In genomic region chr10:75486086-75486979, GRCm38 (mm10) we compare ENCODE assay signal across 9 mouse cellular contexts. TPM values are rescaled to one million over a fixed set of nuclear protein-coding genes. Genes with fewer than 3 reads are reported as not detected.
DNase-seq lines count a peak whose midpoint lies in the region; ATAC-seq and TF ChIP-seq lines count a peak whose summit lies in the region.
"Had no signal": no experiment of that assay in that cellular context is flagged by ENCODE, and none has a peak within 500 bp of the region (broad histone marks: within the 10 kb centered on the region; RNA-seq: fewer than 3 reads in every experiment).

No protein-coding gene starts in this region.

- no peak overlapping the region for H3K4me3 ChIP-seq in kidney, embryonic 14.5 days (ENCODE audit: low read length)
- H3K4me3 ChIP-seq in liver, adult 2 months (ENCODE audit: insufficient read depth, low read depth, low read length), result no peak overlapping the region
- no peak overlapping the region for H3K4me3 ChIP-seq in neural tube, embryonic 14.5 days (ENCODE audit: low read depth, low read length)
- H3K4me3 ChIP-seq: erythroblast, embryonic 14.5 days had no signal

- H3K4me1 ChIP-seq in kidney, embryonic 14.5 days (ENCODE audit: control insufficient read depth, insufficient read depth, low read length), result no peaks in the 10 kb centered on the region
- 0 out of 2 replicates have a peak, but pooled peaks cover 2% of the 10 kb centered on the region for H3K4me1 ChIP-seq in liver, adult 2 months (ENCODE audit: control insufficient read depth, insufficient read depth, low read length)
- no peaks in the 10 kb centered on the region for H3K4me1 ChIP-seq in neural tube, embryonic 14.5 days (ENCODE audit: control insufficient read depth, insufficient read depth, low read length)

- no peak overlapping the region for H3K9ac ChIP-seq in kidney, embryonic 14.5 days (ENCODE audit: low read depth, low read length)
- no peak overlapping the region for H3K9ac ChIP-seq in liver, adult 2 months (ENCODE audit: low read depth, low read length)
- H3K9ac ChIP-seq in neural tube, embryonic 14.5 days (replicated peaks; ENCODE audit: low read depth, low read length), result no peak overlapping the region

- no peaks in the 10 kb centered on the region for H3K9me3 ChIP-seq in kidney, embryonic 14.5 days (ENCODE audit: control insufficient read depth, low read length)
- H3K9me3 ChIP-seq in neural tube, embryonic 14.5 days (ENCODE audit: control insufficient read depth, low read length), result no peaks in the 10 kb centered on the region

- DNase-seq in B cell, adult 2 months, result peak; percentile 85
- peak; percentile 73 for DNase-seq in adrenal gland, adult 2 months
- DNase-seq in embryo, embryonic 11 days, result peak; percentile 80
- DNase-seq in gastrocnemius, postnatal 4 days (ENCODE audit: low spot score in 2 of 2), result peak; percentile 48 to 73
- DNase-seq in liver, adult 2 months (ENCODE audit: extremely low read depth, low read depth, low spot score), result peak; percentile 58
- peak; percentile 89 for DNase-seq in testis, postnatal 10 days (ENCODE audit: low spot score)

- H3K27ac ChIP-seq in kidney, embryonic 14.5 days (ENCODE audit: low read depth, low read length), result no peak overlapping the region
- no peak overlapping the region for H3K27ac ChIP-seq in liver, adult 2 months (replicated peaks; ENCODE audit: insufficient read depth, low read depth, low read length)
- no peak overlapping the region for H3K27ac ChIP-seq in neural tube, embryonic 14.5 days (ENCODE audit: low read depth, low read length)

- no peaks in the 10 kb centered on the region for H3K27me3 ChIP-seq in kidney, embryonic 14.5 days (ENCODE audit: control insufficient read depth, insufficient read depth, low read length)
- no peaks in the 10 kb centered on the region for H3K27me3 ChIP-seq in liver, adult 2 months (ENCODE audit: control insufficient read depth, insufficient read depth, low read length)
- H3K27me3 ChIP-seq in neural tube, embryonic 14.5 days (ENCODE audit: control insufficient read depth, insufficient read depth, low read length), result no peaks in the 10 kb centered on the region

- no peak for TF ChIP-seq POLR2A in liver, adult 2 months (IDR thresholded peaks at IDR 0.05; ENCODE audit: extremely low read depth, insufficient read depth, low read length)

- H3K4me2 ChIP-seq in kidney, embryonic 14.5 days (replicated peaks; ENCODE audit: low read depth, low read length), result no peak overlapping the region
- H3K4me2 ChIP-seq in neural tube, embryonic 14.5 days (ENCODE audit: low read depth, low read length), result no peak overlapping the region

- H3K36me3 ChIP-seq in kidney, embryonic 14.5 days (ENCODE audit: control insufficient read depth, insufficient read depth, low read length), result no peaks in the 10 kb centered on the region
- no peaks in the 10 kb centered on the region for H3K36me3 ChIP-seq in liver, adult 2 months (ENCODE audit: control insufficient read depth, insufficient read depth, low read length)
- no peaks in the 10 kb centered on the region for H3K36me3 ChIP-seq in neural tube, embryonic 14.5 days (ENCODE audit: control insufficient read depth, insufficient read depth, low read length)

- peak; percentile 71 for TF ChIP-seq CTCF in liver, adult 2 months (IDR thresholded peaks at IDR 0.05; ENCODE audit: low read depth, low read length)

- ATAC-seq in kidney, embryonic 14.5 days (ENCODE audit: low FRiP score, low TSS enrichment), result peak; percentile 76
- ATAC-seq in neural tube, embryonic 14.5 days (ENCODE audit: low read depth), result peak; percentile 60

- WGBS in kidney, embryonic 14.5 days, result 33% methylated on average over 9 of the region's 9 CpGs
- 50% methylated on average over 9 of the region's 9 CpGs for WGBS in liver, adult 2 months
- 50% methylated on average over 9 of the region's 9 CpGs for WGBS in neural tube, embryonic 14.5 days

- H3K79me2 ChIP-seq in liver, adult 2 months (ENCODE audit: control insufficient read depth, insufficient read depth, low read length), result no peaks in the 10 kb centered on the region

RNA-seq across cellular contexts. Expression of gene Snrpd3, which starts 31.0 kb away (rescaled TPM):
- total RNA-seq in adrenal gland, adult 2 months (2021), result 10 to 100 TPM; 87.1 to 92.8 TPM
- polyA plus RNA-seq in adrenal gland, adult 2 months (2012; rRNA removed), result 1.7 and 3.6 TPM in 2 replicates
- total RNA-seq in gastrocnemius, postnatal 4 days (2021), result 100 to 1,000 TPM; 103 to 106 TPM
- 178 and 249 TPM in 2 replicates for polyA plus RNA-seq in kidney, embryonic 14.5 days (2014; fragmentation: Nextera tagmentation; extraction: Ambion mirVana)
- 26.6 and 29.1 TPM in 2 replicates for total RNA-seq in liver, adult 2 months (2014; rRNA removed)
- polyA plus RNA-seq in liver, adult 2 months (2012; rRNA removed), result 12.5 and 21.0 TPM in 2 replicates
- polyA plus RNA-seq in neural tube, embryonic 14.5 days (2014; fragmentation: Nextera tagmentation; extraction: Ambion mirVana), result 113 and 124 TPM in 2 replicates

RNA-seq across cellular contexts. Expression of gene Gucd1, which starts 31.4 kb away (rescaled TPM):
- 10 to 100 TPM; 25.9 to 26.0 TPM for total RNA-seq in adrenal gland, adult 2 months (2021)
- polyA plus RNA-seq in adrenal gland, adult 2 months (2012; rRNA removed), result 56.1 and 74.1 TPM in 2 replicates
- 10 to 100 TPM; 39.5 to 39.9 TPM for total RNA-seq in gastrocnemius, postnatal 4 days (2021)
- polyA plus RNA-seq in kidney, embryonic 14.5 days (2014; fragmentation: Nextera tagmentation; extraction: Ambion mirVana), result 31.7 and 46.9 TPM in 2 replicates
- total RNA-seq in liver, adult 2 months (2014; rRNA removed), result 115 and 138 TPM in 2 replicates
- 162 and 166 TPM in 2 replicates for polyA plus RNA-seq in liver, adult 2 months (2012; rRNA removed)
- 19.4 and 22.7 TPM in 2 replicates for polyA plus RNA-seq in neural tube, embryonic 14.5 days (2014; fragmentation: Nextera tagmentation; extraction: Ambion mirVana)
